Mouse (Mus musculus) testis, adult 2 months (tissue): ENCODE measurements at regions not wholly inside any gene's neighbourhood (a gene's known extent, or its start where the extent isn't known, plus 50 kb on each side); places are given as distances from the start of the nearest gene placed in this dataset.
A peak's percentile ranks its signal among the peaks of the same experiment; 100 is the strongest.

Experiments used
- H3K27ac ChIP-seq: fragments of 200-500 bp; 2 replicates; pipeline ENCODE4 v1.5.1; 2012; ENCODE audit warnings: low read depth, low read length; ENCODE audit not compliant: control insufficient read depth, insufficient read depth
- H3K27me3 ChIP-seq: fragments of 200-500 bp; 2 replicates; pipeline ENCODE4 v1.6.1; 2012; ENCODE audit warnings: mild to moderate bottlenecking, low read length, moderate library complexity; ENCODE audit not compliant: control insufficient read depth, insufficient read depth
- H3K36me3 ChIP-seq: fragments of 200-500 bp; 2 replicates; pipeline ENCODE4 v1.6.1; 2012; ENCODE audit warnings: mild to moderate bottlenecking, low read length; ENCODE audit not compliant: control insufficient read depth, insufficient read depth
- H3K4me1 ChIP-seq: fragments of 200-500 bp; 2 replicates; pipeline ENCODE4 v1.6.1; 2012; ENCODE audit warnings: low read length; ENCODE audit not compliant: control insufficient read depth, insufficient read depth
- H3K4me3 ChIP-seq: fragments of 200-500 bp; 2 replicates; pipeline ENCODE4 v1.5.1; 2012; ENCODE audit warnings: low read depth, mild to moderate bottlenecking, low read length, moderate library complexity, mixed read lengths; ENCODE audit not compliant: control insufficient read depth
- CTCF ChIP-seq: fragments of 200-500 bp; IDR thresholded peaks from 2 replicates; pipeline ENCODE4 v1.5.1; 2012; ENCODE audit warnings: low read depth, mild to moderate bottlenecking, inconsistent platforms, low read length, moderate library complexity; ENCODE audit not compliant: control insufficient read depth, insufficient read depth, insufficient replicate concordance
- POLR2A ChIP-seq: fragments of 200-500 bp; IDR thresholded peaks from 2 replicates; pipeline ENCODE4 v1.6.1; 2012; ENCODE audit warnings: low read depth, mild to moderate bottlenecking, inconsistent platforms, low read length, moderate library complexity; ENCODE audit not compliant: control insufficient read depth

GRCm38 (mm10) chr16:78725541-78725940 lies 149.0 kb upstream of the D16Ertd472e start:
- no peak for TF ChIP-seq POLR2A
- TF ChIP-seq CTCF: no peak
- no peak overlapping the region; the same call in 1 of the 2 replicates for H3K27ac ChIP-seq
- no peaks in the 10 kb centered on the region for H3K27me3 ChIP-seq
- no peaks in the 10 kb centered on the region for H3K4me1 ChIP-seq
- H3K36me3 ChIP-seq: no peaks in the 10 kb centered on the region
- H3K4me3 ChIP-seq: peak overlapping the region; percentile 59

GRCm38 (mm10) chr16:78709943-78710342 lies 133.4 kb upstream of the D16Ertd472e start:
- H3K27me3 ChIP-seq: no peaks in the 10 kb centered on the region
- H3K4me1 ChIP-seq: peaks cover 2% of the 10 kb centered on the region; the same call in 1 of the 2 replicates
- H3K4me3 ChIP-seq: no peak overlapping the region
- H3K36me3 ChIP-seq: no peaks in the 10 kb centered on the region
- no peak overlapping the region for H3K27ac ChIP-seq
- TF ChIP-seq CTCF: no peak
- no peak for TF ChIP-seq POLR2A

DNA sequence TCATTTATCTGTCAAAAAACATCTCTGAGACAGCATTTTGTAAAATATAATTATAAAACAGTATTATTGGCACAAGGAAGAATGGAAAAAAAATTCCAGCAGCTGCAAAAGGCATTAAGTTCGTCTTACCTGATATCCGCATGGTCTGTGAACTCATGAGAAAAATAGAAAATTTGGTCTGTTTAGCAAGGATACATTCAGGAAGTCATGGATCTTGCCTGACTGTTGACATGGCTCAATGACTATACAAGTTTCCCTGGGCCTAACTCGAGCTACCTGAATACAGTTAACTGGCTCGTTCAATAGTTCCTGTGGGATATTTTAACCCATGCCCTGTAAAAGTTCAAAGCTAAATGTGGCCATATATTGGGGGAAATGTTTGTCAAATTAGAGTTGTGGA lies 131.1 kb upstream of the D16Ertd472e start:
- Histone ChIP-seq H3K27ac (no peak overlapping the region), H3K36me3 (no peaks in the 10 kb centered on the region), H3K27me3 (no peaks in the 10 kb centered on the region), H3K4me1 (peaks cover 2% of the 10 kb centered on the region; the same call in 1 of the 2 replicates), H3K4me3 (no peak overlapping the region)
- no peak for TF ChIP-seq CTCF
- TF ChIP-seq POLR2A: no peak

DNA sequence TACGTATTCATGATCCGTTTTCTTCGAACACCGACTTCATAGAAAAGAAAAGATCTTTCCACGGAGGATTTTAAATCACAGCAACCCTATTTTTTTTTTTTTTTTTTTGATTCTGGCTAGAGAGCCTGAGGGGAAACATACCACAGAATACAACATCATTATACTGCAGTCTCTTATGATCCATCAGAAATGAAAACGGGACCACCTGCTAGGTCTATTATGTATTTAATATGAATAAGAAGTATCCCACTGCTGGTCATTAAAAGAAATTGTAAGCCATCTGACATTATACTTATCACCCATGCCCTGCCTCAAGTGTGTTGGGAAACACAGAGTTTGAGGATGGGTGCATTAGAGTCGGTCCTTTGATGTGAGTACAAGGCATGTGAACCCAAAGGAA lies 130.7 kb upstream of the D16Ertd472e start:
- Histone ChIP-seq H3K4me1 (peaks cover 2% of the 10 kb centered on the region; the same call in 1 of the 2 replicates), H3K36me3 (no peaks in the 10 kb centered on the region), H3K27me3 (no peaks in the 10 kb centered on the region), H3K4me3 (no peak overlapping the region), H3K27ac (no peak overlapping the region)
- no peak for TF ChIP-seq CTCF

GRCm38 (mm10) chr16:78697514-78698209 lies 121.2 kb upstream of the D16Ertd472e start:
- H3K27me3 ChIP-seq: no peaks in the 10 kb centered on the region
- peaks cover 2% of the 10 kb centered on the region; the same call in 1 of the 2 replicates for H3K4me1 ChIP-seq
- H3K4me3 ChIP-seq: no peak overlapping the region
- no peak overlapping the region for H3K27ac ChIP-seq
- no peak for TF ChIP-seq POLR2A
- no peak for TF ChIP-seq CTCF
- H3K36me3 ChIP-seq: no peaks in the 10 kb centered on the region

DNA sequence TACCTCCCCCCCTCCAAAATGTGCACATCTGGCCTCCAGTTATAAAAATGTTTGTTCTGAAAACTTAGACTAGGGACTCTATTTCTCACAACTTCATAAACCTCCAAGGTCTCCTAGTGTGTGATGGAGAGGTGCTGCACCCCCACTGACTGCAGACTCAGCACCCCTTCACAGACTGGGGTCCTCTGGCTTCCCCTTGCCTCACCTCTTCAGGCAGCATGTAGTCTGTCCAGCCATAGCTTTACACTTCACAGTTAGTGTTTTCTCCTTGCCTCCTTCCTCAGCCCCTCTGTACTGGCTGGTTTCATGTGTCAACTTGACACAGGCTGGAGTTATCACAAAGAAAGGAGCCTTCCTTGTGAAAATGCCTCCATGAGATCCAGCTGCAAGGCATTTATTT lies 111.7 kb upstream of the D16Ertd472e start:
- TF ChIP-seq POLR2A (no peak), CTCF (no peak)
- no peaks in the 10 kb centered on the region for H3K4me1 ChIP-seq
- H3K27ac ChIP-seq: no peak overlapping the region
- H3K4me3 ChIP-seq: no peak overlapping the region
- H3K27me3 ChIP-seq: no peaks in the 10 kb centered on the region
- no peaks in the 10 kb centered on the region for H3K36me3 ChIP-seq

DNA sequence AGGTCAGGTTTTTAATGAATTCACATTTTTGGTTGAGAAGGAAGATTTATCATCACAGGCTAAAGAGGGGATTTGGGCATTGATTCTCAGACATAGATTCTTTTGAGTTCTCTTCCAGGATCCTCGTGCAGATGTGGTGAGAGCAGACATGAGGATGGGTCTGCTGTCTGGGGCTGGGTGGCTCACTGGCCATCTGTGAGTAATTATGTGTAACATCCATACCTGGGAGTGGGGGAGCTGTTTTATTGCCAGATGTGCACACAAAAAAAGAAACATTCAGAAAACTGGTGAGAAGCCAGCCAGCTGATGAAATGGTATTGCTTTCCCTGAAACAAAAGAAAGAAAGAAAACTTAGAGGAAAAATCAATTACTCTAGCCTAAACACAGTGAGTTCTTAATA lies 108.7 kb upstream of the D16Ertd472e start:
- Histone ChIP-seq H3K27me3 (no peaks in the 10 kb centered on the region), H3K4me1 (no peaks in the 10 kb centered on the region), H3K36me3 (no peaks in the 10 kb centered on the region), H3K4me3 (no peak overlapping the region), H3K27ac (no peak overlapping the region)
- no peak for TF ChIP-seq CTCF
- no peak for TF ChIP-seq POLR2A

DNA sequence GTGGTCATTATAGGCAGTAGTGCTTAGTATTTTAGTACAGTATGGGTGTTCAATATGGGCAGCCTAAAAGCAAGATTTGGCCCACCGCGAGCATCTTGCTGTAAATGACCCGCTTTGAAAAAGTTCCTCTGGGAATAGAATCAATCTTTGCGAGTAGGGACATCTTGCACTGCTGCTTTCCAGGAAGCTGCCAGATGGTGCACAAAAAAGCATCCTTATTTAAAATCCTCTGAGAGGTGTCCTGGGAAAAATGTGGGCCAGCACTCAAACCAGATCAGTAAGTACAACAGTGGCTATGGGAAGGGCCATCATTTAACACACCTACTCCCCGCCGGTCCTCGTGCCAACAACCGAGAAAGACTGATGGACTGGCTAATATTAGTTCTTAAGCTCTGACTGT lies 107.5 kb upstream of the D16Ertd472e start:
- Histone ChIP-seq H3K4me3 (no peak overlapping the region), H3K27ac (no peak overlapping the region), H3K4me1 (no peaks in the 10 kb centered on the region), H3K27me3 (no peaks in the 10 kb centered on the region), H3K36me3 (no peaks in the 10 kb centered on the region)
- TF ChIP-seq CTCF: no peak
- no peak for TF ChIP-seq POLR2A
